Mouse (Mus musculus) heart, postnatal 10 days (tissue): ENCODE measurements at regions not wholly inside any gene's neighbourhood (a gene's known extent, or its start where the extent isn't known, plus 50 kb on each side); places are given as distances from the start of the nearest gene placed in this dataset.

Experiments
- DNase-seq, 2 experiments: peaks; one replicate each; pipeline ENCODE4 v3.0.0; 2021
- intact Hi-C: fragments of 180-260 bp; cut with DNase I; formaldehyde crosslinking; loops from one replicate; pipeline ENCODE4 v1.15.1; 2025

- no peak for DNase-seq
- intact Hi-C loops, result no loop called here
These were observed 52.5 kb downstream of the Adm start for GRCm38 (mm10) chr7:110679916-110680315.

- intact Hi-C loops, result no loop called here
- DNase-seq, result no peak
These were observed 55.5 kb downstream of the Adm start for GRCm38 (mm10) chr7:110682911-110683310.

- intact Hi-C loops, result loop anchor here (2.0 kb wide), 1 partner anchor 40 kb away; no protein-coding TSS in a partner anchor
- DNase-seq, result peak; percentile 87 to 90
These were observed 61.6 kb downstream of the Adm start for GRCm38 (mm10) chr7:110688884-110689681.

- no peak for DNase-seq
- intact Hi-C loops, result no loop called here
These were observed 62.8 kb downstream of the Adm start for GRCm38 (mm10) chr7:110690241-110690640.

DNA sequence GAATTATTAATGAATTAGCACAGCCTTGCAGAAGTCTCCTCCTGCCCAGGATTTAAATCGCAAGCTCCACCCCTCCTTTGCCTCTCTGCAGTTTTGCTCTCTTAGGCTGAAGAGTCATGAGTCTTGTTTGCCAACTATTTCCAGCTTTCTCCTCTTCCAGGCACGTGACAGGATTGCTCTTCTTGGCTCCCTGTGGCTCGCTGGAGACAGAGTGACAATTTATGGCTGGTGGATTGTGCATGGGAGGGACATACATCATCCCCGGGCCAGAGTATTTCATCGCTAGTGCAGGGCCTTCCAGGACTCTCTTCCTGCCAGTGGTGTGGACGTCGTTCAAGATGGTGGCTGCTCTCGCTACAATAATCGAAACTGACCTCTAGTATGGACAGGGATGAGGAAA lies 63.4 kb downstream of the Adm start:
- intact Hi-C loops, result no loop called here
- DNase-seq, result no peak

GRCm38 (mm10) chr7:110694262-110694661 lies 66.8 kb downstream of the Adm start:
- intact Hi-C loops, result no loop called here
- no peak for DNase-seq

- intact Hi-C loops, result no loop called here
- DNase-seq, result no peak
These were observed 68.3 kb downstream of the Adm start for GRCm38 (mm10) chr7:110695729-110696128.

- DNase-seq, result peak in 1 of 2 experiments; percentile 32
- intact Hi-C loops, result no loop called here
These were observed 69.5 kb upstream of the Ampd3 start for GRCm38 (mm10) chr7:110698211-110699153.

GRCm38 (mm10) chr7:110699596-110699995 lies 68.4 kb upstream of the Ampd3 start:
- no peak for DNase-seq
- intact Hi-C loops, result no loop called here

GRCm38 (mm10) chr7:110701681-110702413 lies 66.2 kb upstream of the Ampd3 start:
- intact Hi-C loops, result no loop called here
- peak; percentile 57 to 81 for DNase-seq

- intact Hi-C loops, result no loop called here
- peak; percentile 36 to 68 for DNase-seq
These were observed 65.6 kb upstream of the Ampd3 start for GRCm38 (mm10) chr7:110702414-110702783.

DNA sequence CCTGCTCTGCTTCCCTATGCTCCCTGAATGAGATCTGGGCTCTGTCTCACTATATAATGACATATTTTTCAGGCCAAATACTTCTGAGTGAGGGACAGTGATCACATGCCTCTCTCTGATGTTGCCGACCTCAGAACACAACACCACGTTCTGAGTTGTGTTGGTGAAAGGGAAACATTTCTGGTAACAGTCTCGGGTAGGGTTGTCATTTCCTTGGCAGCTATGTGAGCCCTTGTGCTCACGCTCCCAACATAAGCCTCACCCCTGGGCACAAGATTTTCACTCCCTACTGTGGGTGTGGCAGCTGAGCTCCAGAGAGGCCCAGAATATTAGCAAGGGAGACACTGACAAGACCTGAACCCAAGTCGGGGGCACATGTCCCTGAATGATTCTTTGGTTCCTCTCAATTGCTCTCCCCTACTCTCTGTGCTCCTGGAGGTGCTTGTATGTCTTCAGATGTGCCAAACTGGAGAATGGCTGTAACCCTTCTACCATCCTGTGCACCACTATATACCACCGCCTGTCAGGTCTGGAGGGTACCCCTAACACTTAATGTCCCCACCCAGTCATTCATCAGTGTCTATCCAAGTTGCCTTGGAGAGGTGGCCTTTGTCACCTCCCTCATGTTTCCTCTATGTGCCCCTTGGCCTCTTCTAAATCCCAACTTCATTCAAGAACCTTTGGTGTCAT lies 62.5 kb upstream of the Ampd3 start:
- intact Hi-C loops, result no loop called here
- no peak for DNase-seq

- intact Hi-C loops, result no loop called here
- DNase-seq, result peak in 1 of 2 experiments; percentile 43
These were observed 61.9 kb upstream of the Ampd3 start for GRCm38 (mm10) chr7:110706001-110706695.

DNA sequence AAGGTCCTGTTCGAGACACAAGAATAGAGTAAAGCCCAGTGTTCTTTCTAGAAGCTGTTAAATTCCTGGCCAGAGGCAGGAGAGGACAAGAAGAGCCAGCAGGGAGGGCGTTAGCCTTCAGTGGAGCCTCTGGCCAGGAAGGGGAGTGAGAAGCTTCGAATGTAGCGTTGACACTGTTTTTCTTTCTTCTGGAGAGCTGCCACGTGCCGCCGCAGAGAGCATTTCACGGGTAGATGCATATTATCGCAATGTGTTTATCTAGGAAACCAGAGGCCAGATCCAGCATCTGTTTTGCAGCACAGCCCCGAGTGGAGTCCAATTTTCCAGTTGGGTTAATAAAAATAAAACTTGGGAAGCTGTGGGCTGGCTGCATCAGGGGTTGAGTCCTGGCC lies 61.3 kb upstream of the Ampd3 start:
- intact Hi-C loops, result no loop called here
- DNase-seq, result peak; percentile 69 to 80

DNA sequence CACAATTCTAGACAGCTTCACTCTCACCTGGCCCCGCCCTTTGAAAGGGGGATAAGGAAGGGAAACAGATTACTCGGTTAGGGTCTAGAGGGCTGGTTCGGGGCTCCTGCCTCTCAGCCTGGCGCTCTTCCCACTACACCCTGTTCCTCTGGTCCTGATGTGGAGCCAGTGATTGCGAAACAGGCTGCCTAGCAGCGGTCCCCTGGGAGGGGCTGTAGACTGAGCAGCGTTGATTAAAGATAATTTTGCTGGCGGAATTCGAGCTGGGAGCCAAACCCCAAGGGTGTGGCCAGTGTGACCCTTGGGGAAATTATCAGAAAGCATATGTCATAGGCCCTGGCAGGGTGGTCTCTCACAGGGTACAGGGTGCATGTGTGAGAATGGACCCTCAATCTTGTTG lies 59.9 kb upstream of the Ampd3 start:
- intact Hi-C loops, result no loop called here
- peak; percentile 56 to 59 for DNase-seq

- intact Hi-C loops, result no loop called here
These were observed 59.2 kb upstream of the Ampd3 start for GRCm38 (mm10) chr7:110708781-110709180.

DNA sequence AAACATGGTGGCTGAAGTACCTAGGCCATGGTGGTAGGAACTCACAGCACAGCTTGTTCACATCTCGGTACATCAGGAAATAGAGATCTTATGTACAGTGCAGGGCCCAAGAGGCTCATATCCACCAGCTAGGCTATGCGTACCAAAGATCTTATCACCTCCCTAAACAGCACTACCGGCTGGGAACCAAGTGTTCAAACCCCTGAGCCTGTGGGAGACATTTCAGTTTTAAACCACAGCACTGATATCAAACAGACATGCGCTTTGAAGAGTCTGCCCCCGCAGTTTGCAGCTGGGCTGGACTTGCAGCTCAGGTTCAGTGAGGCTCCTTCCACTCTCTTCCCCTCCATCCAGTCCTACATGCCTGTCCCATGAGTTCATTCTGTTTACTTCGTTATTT lies 58.4 kb upstream of the Ampd3 start:
- DNase-seq, result no peak
- intact Hi-C loops, result loop anchor here (10.0 kb wide), 1 partner anchor 165 kb away; no protein-coding TSS in a partner anchor

More at GRCm38 (mm10) chr7:110708781-110709180, 59.2 kb upstream of the Ampd3 start:
- no peak for DNase-seq

DNA sequence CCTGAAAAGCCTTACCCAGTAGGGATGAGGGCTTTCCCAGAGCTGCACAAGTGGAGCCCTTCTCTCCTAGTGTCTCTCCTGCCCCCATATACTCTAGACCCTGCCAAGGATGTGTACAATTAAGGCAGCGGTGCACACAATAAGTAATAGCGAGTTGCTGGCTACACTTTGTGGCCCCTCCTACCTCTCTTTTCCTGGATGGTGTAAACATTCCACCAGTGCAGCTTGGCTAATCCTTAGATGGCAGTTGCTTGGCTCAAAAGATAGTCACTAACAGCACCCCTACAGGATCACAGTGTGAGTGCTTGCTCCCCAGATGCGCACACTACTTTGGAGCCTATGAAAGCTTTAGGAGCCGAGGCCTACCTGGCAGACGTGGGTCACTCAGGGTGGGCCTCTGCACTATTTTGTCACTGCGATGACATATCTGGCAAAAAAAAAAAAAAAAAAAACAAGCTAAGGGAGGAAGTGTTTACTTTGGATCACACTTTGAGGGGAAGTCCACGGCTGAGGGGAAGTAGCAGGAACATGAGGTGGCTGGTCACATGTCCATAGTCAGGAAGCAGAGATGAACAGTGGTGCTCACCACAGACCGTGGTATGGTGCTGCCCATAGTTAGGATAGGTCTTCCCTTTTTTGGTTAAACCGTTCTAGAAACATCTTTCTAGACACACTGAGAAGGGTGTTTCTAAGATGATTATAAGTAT lies 57.6 kb upstream of the Ampd3 start:
- intact Hi-C loops, result loop anchor here (10.0 kb wide), 1 partner anchor 166 kb away; no protein-coding TSS in a partner anchor
- DNase-seq, result no peak

GRCm38 (mm10) chr7:110713661-110714060 lies 54.3 kb upstream of the Ampd3 start:
- intact Hi-C loops, result loop anchor here (10.0 kb wide), 1 partner anchor 169 kb away; no protein-coding TSS in a partner anchor
- DNase-seq, result no peak
